Mouse (Mus musculus) heart, embryonic 13.5 days (tissue): ENCODE data around the gene Nwd1. TPM values are rescaled to one million over a fixed set of nuclear protein-coding genes. Genes with fewer than 3 reads are reported as not detected.

ENCODE experiments used
- ATAC-seq: fragments of 200-750 bp; cut with Nextera tagmentation; 2 replicates; pipeline ENCODE4 v1.8.0; 2017; ENCODE audit warnings: moderate TSS enrichment; ENCODE audit not compliant: insufficient number of reproducible peaks, low FRiP score, low TSS enrichment; ENCODE audit errors: extremely low read depth
- H3K27ac ChIP-seq: fragments of 300-500 bp; sonication (generic); replicated peaks from 2 replicates; pipeline ENCODE4 v1.5.1; 2015; ENCODE audit warnings: moderate library complexity, mild to moderate bottlenecking, inconsistent platforms
- H3K27me3 ChIP-seq: fragments of 300-500 bp; sonication (generic); replicated peaks from 2 replicates; pipeline ENCODE4 v1.6.1; 2015; ENCODE audit warnings: mild to moderate bottlenecking, inconsistent platforms
- H3K36me3 ChIP-seq: fragments of 300-500 bp; sonication (generic); 2 replicates; pipeline ENCODE4 v1.6.1; 2015; ENCODE audit warnings: mild to moderate bottlenecking, inconsistent platforms
- H3K4me1 ChIP-seq: fragments of 300-500 bp; sonication (generic); 2 replicates; pipeline ENCODE4 v1.6.1; 2015; ENCODE audit warnings: inconsistent platforms
- H3K4me2 ChIP-seq: fragments of 300-500 bp; sonication (generic); 2 replicates; pipeline ENCODE4 v1.6.1; 2015; ENCODE audit warnings: inconsistent platforms, mild to moderate bottlenecking, moderate library complexity
- H3K4me3 ChIP-seq: fragments of 300-500 bp; sonication (generic); 2 replicates; pipeline ENCODE4 v1.5.1; 2015; ENCODE audit warnings: moderate library complexity, mild to moderate bottlenecking, inconsistent platforms
- H3K9ac ChIP-seq: fragments of 300-500 bp; sonication (generic); 2 replicates; pipeline ENCODE4 v1.6.1; 2015; ENCODE audit warnings: inconsistent platforms, mild to moderate bottlenecking, moderate library complexity
- H3K9me3 ChIP-seq: fragments of 300-500 bp; sonication (generic); 2 replicates; pipeline ENCODE4 v1.6.1; 2016; ENCODE audit warnings: inconsistent platforms
- WGBS: fragments of 180-500 bp; shearing (Covaris S2); methylation state at CpG from one replicate; pipeline ENCODE4 v1.1.7; 2015; ENCODE audit warnings: mixed read lengths; 5-methylcytosine and 5-hydroxymethylcytosine counted together
- microRNA-seq: library from miRNA; unstranded; fragments of <30 nt; microRNA quantifications from one replicate; pipeline ENCODE4, GENCODE M21; 2016
- polyA plus RNA-seq: library from polyadenylated mRNA; unstranded; fragments of >200 nt; fragmentation: Nextera tagmentation; extraction: Ambion mirVana; gene quantifications from 2 replicates; pipeline ENCODE4 v1.2.1, GENCODE M21; 2015

Gene Nwd1
- polyA plus RNA-seq, 1 experiment from 2014 or later, result 0.36 TPM

GRCm38 (mm10) chr8:72766777-72767176 lies 120.3 kb downstream of the Nwd1 start:
- no peak overlapping the region for H3K9ac ChIP-seq
- no peaks in the 10 kb centered on the region for H3K36me3 ChIP-seq
- H3K4me1 ChIP-seq, result no peaks in the 10 kb centered on the region; the same call in 1 of the 2 replicates
- no peaks in the 10 kb centered on the region for H3K9me3 ChIP-seq
- 30% methylated on average over 7 of the region's 7 CpGs for WGBS
- H3K27me3 ChIP-seq, result no peaks in the 10 kb centered on the region
- H3K4me2 ChIP-seq, result no peak overlapping the region
- no peak for ATAC-seq
- no peak overlapping the region for H3K4me3 ChIP-seq
- H3K27ac ChIP-seq, result no peak overlapping the region

Small RNA genes within 50 kb of the gene (microRNA-seq; reads per million reads assigned to microRNA genes)
- not detected for gene Gm26237

Other genes with a start within 250 kb of the Nwd1 start
- gene Eps15l1, start 225.3 kb upstream of the Nwd1 start, polyA plus RNA-seq, result 37.4 and 38.2 TPM in 2 replicates
- 1.1 and 1.2 TPM in 2 replicates for gene Calr3, start 202.8 kb upstream of the Nwd1 start, polyA plus RNA-seq
- gene 1700030K09Rik, start 202.8 kb upstream of the Nwd1 start, polyA plus RNA-seq, result 8.8 and 9.4 TPM in 2 replicates
- 40.1 and 45.6 TPM in 2 replicates for gene Cherp, start 171.5 kb upstream of the Nwd1 start, polyA plus RNA-seq
- gene Slc35e1, start 154.1 kb upstream of the Nwd1 start, polyA plus RNA-seq, result 11.9 and 12.4 TPM in 2 replicates
- gene Med26, start 98.4 kb upstream of the Nwd1 start, polyA plus RNA-seq, result 9.1 and 9.3 TPM in 2 replicates
- gene Smim7, start 75.6 kb upstream of the Nwd1 start, polyA plus RNA-seq, result 92.2 and 104 TPM in 2 replicates
- gene Tmem38a, start 74.7 kb upstream of the Nwd1 start, polyA plus RNA-seq, result 57.2 and 66.7 TPM in 2 replicates
- gene Sin3b, start 76.6 kb downstream of the Nwd1 start, polyA plus RNA-seq, result 161 and 173 TPM in 2 replicates
- 1.0 and 1.1 TPM in 2 replicates for gene F2rl3, start 115.2 kb downstream of the Nwd1 start, polyA plus RNA-seq